Mouse (Mus musculus) midbrain, embryonic 16.5 days (tissue): ENCODE measurements around the gene Mesd. TPM values are rescaled to one million over a fixed set of nuclear protein-coding genes. Genes with fewer than 3 reads are reported as not detected.

Source experiments
- ATAC-seq: fragments of 200-750 bp; cut with Nextera tagmentation; 2 replicates; pipeline ENCODE4 v1.8.0; 2017; ENCODE audit warnings: moderate TSS enrichment
- H3K27ac ChIP-seq: fragments of 300-500 bp; sonication (generic); 2 replicates; pipeline ENCODE4 v1.5.1; 2014; ENCODE audit warnings: mild to moderate bottlenecking, low read length, mixed read lengths
- H3K27me3 ChIP-seq: fragments of 300-500 bp; sonication (generic); 2 replicates; pipeline ENCODE4 v1.6.1; 2014; ENCODE audit warnings: low read depth, low read length, mixed read lengths; ENCODE audit not compliant: control insufficient read depth, insufficient read depth
- H3K36me3 ChIP-seq: fragments of 300-500 bp; sonication (generic); 2 replicates; pipeline ENCODE4 v1.6.1; 2014; ENCODE audit warnings: mild to moderate bottlenecking, low read length, moderate library complexity, mixed read lengths; ENCODE audit not compliant: control insufficient read depth, insufficient read depth
- H3K4me1 ChIP-seq: fragments of 300-500 bp; sonication (generic); 2 replicates; pipeline ENCODE4 v1.6.1; 2014; ENCODE audit warnings: mild to moderate bottlenecking, low read length, mixed read lengths; ENCODE audit not compliant: control insufficient read depth, insufficient read depth
- H3K4me2 ChIP-seq: fragments of 300-500 bp; sonication (generic); 2 replicates; pipeline ENCODE4 v1.6.1; 2014; ENCODE audit warnings: mild to moderate bottlenecking, low read length, mixed read lengths
- H3K4me3 ChIP-seq: fragments of 300-500 bp; sonication (generic); 2 replicates; pipeline ENCODE4 v1.5.1; 2014; ENCODE audit warnings: low read depth, mild to moderate bottlenecking, low read length, moderate library complexity, mixed read lengths
- H3K9ac ChIP-seq: fragments of 300-500 bp; sonication (generic); 2 replicates; pipeline ENCODE4 v1.6.1; 2014; ENCODE audit warnings: low read depth, low read length, mixed read lengths
- H3K9me3 ChIP-seq: fragments of 300-500 bp; sonication (generic); replicated peaks from 2 replicates; pipeline ENCODE4 v1.6.1; 2014; ENCODE audit warnings: mild to moderate bottlenecking, low read length, mixed read lengths; ENCODE audit not compliant: control insufficient read depth, poor library complexity, severe bottlenecking
- WGBS: fragments of 180-500 bp; shearing (Covaris S2); extraction: QIAGEN DNeasy Blood & Tissue Kit; methylation state at CpG from one replicate; pipeline ENCODE4 v1.1.7; 2014; 5-methylcytosine and 5-hydroxymethylcytosine counted together
- polyA plus RNA-seq: library from polyadenylated mRNA; unstranded; fragments of >200 nt; fragmentation: Nextera tagmentation; extraction: Ambion mirVana; gene quantifications from 2 replicates; pipeline ENCODE4 v1.2.1, GENCODE M21; 2015

The Mesd gene
- polyA plus RNA-seq, 1 experiment from 2014 or later, result 61.7 TPM

DNA sequence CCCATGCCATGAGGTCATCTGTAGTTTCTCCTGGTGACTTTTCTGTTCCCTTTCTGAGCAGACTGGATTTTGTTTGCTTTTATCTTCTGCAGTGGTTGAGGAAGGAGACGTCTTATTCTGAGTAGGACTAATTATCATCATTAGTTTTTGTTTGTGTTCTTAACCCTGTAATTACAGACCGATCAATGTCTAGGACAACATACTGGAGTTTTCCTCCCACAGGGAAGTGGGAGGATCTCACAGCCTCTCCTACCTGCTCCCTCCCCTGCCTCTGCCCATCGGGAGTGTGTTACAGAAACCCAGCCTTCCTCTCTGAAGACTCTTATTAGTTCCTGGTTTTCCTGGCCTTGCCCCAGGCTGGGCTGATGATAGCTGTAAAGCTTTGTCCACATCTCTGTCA lies 37.4 kb downstream of the Mesd start:
- Histone ChIP-seq H3K4me2 (no peak overlapping the region), H3K27ac (no peak overlapping the region), H3K4me1 (no peaks in the 10 kb centered on the region), H3K9me3 (no peaks in the 10 kb centered on the region), H3K27me3 (no peaks in the 10 kb centered on the region), H3K36me3 (no peaks in the 10 kb centered on the region), H3K4me3 (no peak overlapping the region), H3K9ac (no peak overlapping the region)
- 72% methylated on average over 3 of the region's 3 CpGs for WGBS
- no peak for ATAC-seq

- WGBS, result 75% methylated on average over 3 of the region's 3 CpGs
- H3K4me2 ChIP-seq, result no peak overlapping the region
Measured at GRCm38 (mm10) chr7:83939017-83939721, 54.9 kb downstream of the Mesd start.

GRCm38 (mm10) chr7:83940136-83940535 lies 55.9 kb downstream of the Mesd start:
- ATAC-seq, result no peak
- no peaks in the 10 kb centered on the region for H3K9me3 ChIP-seq
- no peak overlapping the region for H3K4me3 ChIP-seq
- H3K9ac ChIP-seq, result no peak overlapping the region
- WGBS, result 82% methylated on average over 2 of the region's 2 CpGs
- no peaks in the 10 kb centered on the region for H3K27me3 ChIP-seq
- H3K4me2 ChIP-seq, result no peak overlapping the region
- H3K36me3 ChIP-seq, result no peaks in the 10 kb centered on the region
- no peak overlapping the region for H3K27ac ChIP-seq
- H3K4me1 ChIP-seq, result no peaks in the 10 kb centered on the region

More at GRCm38 (mm10) chr7:83939017-83939721, 54.9 kb downstream of the Mesd start:
- no peaks in the 10 kb centered on the region for H3K36me3 ChIP-seq
- H3K27me3 ChIP-seq, result no peaks in the 10 kb centered on the region
- no peak overlapping the region for H3K9ac ChIP-seq
- H3K27ac ChIP-seq, result no peak overlapping the region
- no peak overlapping the region for H3K4me3 ChIP-seq
- no peaks in the 10 kb centered on the region for H3K4me1 ChIP-seq
- no peak for ATAC-seq
- no peaks in the 10 kb centered on the region for H3K9me3 ChIP-seq

DNA sequence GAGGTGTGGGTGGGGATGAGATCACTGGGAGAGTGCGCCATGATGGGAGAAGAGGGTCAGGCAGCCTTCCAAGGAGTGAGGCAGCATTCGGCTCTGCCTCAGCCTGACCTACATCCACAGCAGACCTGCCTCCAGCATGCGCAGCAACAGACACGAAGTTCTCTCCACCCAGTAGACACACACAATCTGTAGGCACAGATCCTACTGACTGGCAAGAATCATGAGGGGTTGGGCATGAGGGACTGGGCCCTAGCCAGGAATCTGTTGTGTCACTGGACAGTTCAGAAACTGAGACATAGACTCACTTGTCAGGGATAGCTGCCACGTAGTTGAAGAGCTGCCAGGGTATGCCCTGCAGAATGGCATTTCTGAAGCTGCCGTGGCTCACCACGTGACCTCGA lies 57.4 kb downstream of the Mesd start:
- no peaks in the 10 kb centered on the region for H3K9me3 ChIP-seq
- no peak for ATAC-seq
- H3K27me3 ChIP-seq, result no peaks in the 10 kb centered on the region
- H3K4me1 ChIP-seq, result no peaks in the 10 kb centered on the region
- no peak overlapping the region for H3K4me2 ChIP-seq
- no peak overlapping the region for H3K4me3 ChIP-seq
- WGBS, result 94% methylated on average over 8 of the region's 8 CpGs
- H3K9ac ChIP-seq, result no peak overlapping the region
- H3K36me3 ChIP-seq, result no peaks in the 10 kb centered on the region
- H3K27ac ChIP-seq, result no peak overlapping the region

GRCm38 (mm10) chr7:83948743-83949142 lies 64.5 kb downstream of the Mesd start:
- no peaks in the 10 kb centered on the region for H3K27me3 ChIP-seq
- no peak overlapping the region for H3K9ac ChIP-seq
- 75% methylated on average over 7 of the region's 7 CpGs for WGBS
- H3K4me1 ChIP-seq, result no peaks in the 10 kb centered on the region
- no peak for ATAC-seq
- H3K4me3 ChIP-seq, result no peak overlapping the region
- H3K27ac ChIP-seq, result no peak overlapping the region
- no peaks in the 10 kb centered on the region for H3K36me3 ChIP-seq
- no peaks in the 10 kb centered on the region for H3K9me3 ChIP-seq
- H3K4me2 ChIP-seq, result no peak overlapping the region

GRCm38 (mm10) chr7:83949662-83950061 lies 65.4 kb downstream of the Mesd start:
- Histone ChIP-seq H3K36me3 (no peaks in the 10 kb centered on the region), H3K4me2 (no peak overlapping the region), H3K4me3 (no peak overlapping the region), H3K27me3 (no peaks in the 10 kb centered on the region), H3K9ac (no peak overlapping the region), H3K4me1 (no peaks in the 10 kb centered on the region), H3K27ac (no peak overlapping the region), H3K9me3 (no peaks in the 10 kb centered on the region)
- WGBS, result 41% methylated on average over 6 of the region's 6 CpGs
- ATAC-seq, result no peak

Other genes with a start within 250 kb of the Mesd start
- 0.84 and 0.96 TPM in 2 replicates for gene Il16, start 138.7 kb upstream of the Mesd start, polyA plus RNA-seq
- 1.8 and 2.3 TPM in 2 replicates for gene Cfap161, start 89.6 kb upstream of the Mesd start, polyA plus RNA-seq
- gene Tlnrd1, start 161 bp upstream of the Mesd start, polyA plus RNA-seq, result 7.1 and 7.6 TPM in 2 replicates
- 0.61 and 0.75 TPM in 2 replicates for gene Cemip, start 202.0 kb downstream of the Mesd start, polyA plus RNA-seq